Mouse (Mus musculus) midbrain, embryonic 16.5 days (tissue): ENCODE measurements around the gene Zfp980. TPM values are rescaled to one million over a fixed set of nuclear protein-coding genes. Genes with fewer than 3 reads are reported as not detected.
"Not testable (repeated sequence)": the region's sequence is repeated elsewhere in the genome, so short reads cannot be mapped to it uniquely, and the experiment has no call there.

Source experiments
- ATAC-seq: fragments of 200-750 bp; cut with Nextera tagmentation; 2 replicates; pipeline ENCODE4 v1.8.0; 2017; ENCODE audit warnings: moderate TSS enrichment
- H3K27ac ChIP-seq: fragments of 300-500 bp; sonication (generic); 2 replicates; pipeline ENCODE4 v1.5.1; 2014; ENCODE audit warnings: mild to moderate bottlenecking, low read length, mixed read lengths
- H3K27me3 ChIP-seq: fragments of 300-500 bp; sonication (generic); 2 replicates; pipeline ENCODE4 v1.6.1; 2014; ENCODE audit warnings: low read depth, low read length, mixed read lengths; ENCODE audit not compliant: control insufficient read depth, insufficient read depth
- H3K36me3 ChIP-seq: fragments of 300-500 bp; sonication (generic); 2 replicates; pipeline ENCODE4 v1.6.1; 2014; ENCODE audit warnings: mild to moderate bottlenecking, low read length, moderate library complexity, mixed read lengths; ENCODE audit not compliant: control insufficient read depth, insufficient read depth
- H3K4me1 ChIP-seq: fragments of 300-500 bp; sonication (generic); 2 replicates; pipeline ENCODE4 v1.6.1; 2014; ENCODE audit warnings: mild to moderate bottlenecking, low read length, mixed read lengths; ENCODE audit not compliant: control insufficient read depth, insufficient read depth
- H3K4me2 ChIP-seq: fragments of 300-500 bp; sonication (generic); 2 replicates; pipeline ENCODE4 v1.6.1; 2014; ENCODE audit warnings: mild to moderate bottlenecking, low read length, mixed read lengths
- H3K4me3 ChIP-seq: fragments of 300-500 bp; sonication (generic); 2 replicates; pipeline ENCODE4 v1.5.1; 2014; ENCODE audit warnings: low read depth, mild to moderate bottlenecking, low read length, moderate library complexity, mixed read lengths
- H3K9ac ChIP-seq: fragments of 300-500 bp; sonication (generic); 2 replicates; pipeline ENCODE4 v1.6.1; 2014; ENCODE audit warnings: low read depth, low read length, mixed read lengths
- H3K9me3 ChIP-seq: fragments of 300-500 bp; sonication (generic); replicated peaks from 2 replicates; pipeline ENCODE4 v1.6.1; 2014; ENCODE audit warnings: mild to moderate bottlenecking, low read length, mixed read lengths; ENCODE audit not compliant: control insufficient read depth, poor library complexity, severe bottlenecking
- WGBS: fragments of 180-500 bp; shearing (Covaris S2); extraction: QIAGEN DNeasy Blood & Tissue Kit; methylation state at CpG from one replicate; pipeline ENCODE4 v1.1.7; 2014; 5-methylcytosine and 5-hydroxymethylcytosine counted together
- polyA plus RNA-seq: library from polyadenylated mRNA; unstranded; fragments of >200 nt; fragmentation: Nextera tagmentation; extraction: Ambion mirVana; gene quantifications from 2 replicates; pipeline ENCODE4 v1.2.1, GENCODE M21; 2015

Gene Zfp980
- polyA plus RNA-seq, 1 experiment from 2014 or later = not detected

DNA sequence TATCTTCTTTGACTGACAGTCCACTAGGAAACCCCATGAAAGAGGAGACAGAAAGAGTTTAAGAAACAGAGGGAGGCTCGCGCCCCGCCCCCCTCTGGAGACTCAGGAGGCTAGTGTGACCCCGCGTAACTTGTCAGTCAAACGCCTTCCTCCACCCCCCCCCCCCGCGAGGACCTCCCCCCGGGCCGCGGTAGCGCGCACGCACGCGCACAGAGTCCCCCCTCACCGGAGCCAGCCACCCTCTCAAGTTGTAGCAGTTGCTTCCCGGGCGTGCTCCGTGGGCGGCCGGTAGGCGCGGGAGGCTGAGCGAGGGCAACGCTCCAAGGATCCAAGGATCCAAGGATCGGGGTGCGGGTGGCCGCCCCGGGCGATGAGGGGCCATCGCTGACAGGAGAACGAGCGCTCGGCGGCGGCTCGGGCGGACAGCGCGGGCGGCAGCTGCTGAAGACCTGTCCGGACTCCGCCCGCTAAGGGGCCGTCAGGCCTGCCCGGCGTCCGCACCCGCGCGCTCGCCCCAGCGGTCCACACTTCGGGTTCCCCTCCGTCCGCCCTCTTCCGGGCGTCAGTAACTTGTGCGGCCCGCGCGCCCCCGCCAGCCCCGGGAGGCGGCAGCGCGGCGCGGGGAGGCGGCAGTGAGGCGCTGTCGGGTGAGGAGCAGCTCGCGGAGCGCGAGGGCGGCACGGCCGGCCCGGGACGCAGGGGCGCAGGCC is 74.6 kb downstream of the Zfp980 start:
- peak overlapping the region; percentile 33 for H3K4me3 ChIP-seq
- peak overlapping the region; percentile 37 for H3K4me2 ChIP-seq
- not testable (repeated sequence) for H3K9ac ChIP-seq, H3K9me3 ChIP-seq, H3K27ac ChIP-seq, H3K36me3 ChIP-seq, H3K27me3 ChIP-seq, H3K4me1 ChIP-seq
- ATAC-seq = peak; percentile 82
- WGBS = 2% methylated on average over 50 of the region's 83 CpGs

DNA sequence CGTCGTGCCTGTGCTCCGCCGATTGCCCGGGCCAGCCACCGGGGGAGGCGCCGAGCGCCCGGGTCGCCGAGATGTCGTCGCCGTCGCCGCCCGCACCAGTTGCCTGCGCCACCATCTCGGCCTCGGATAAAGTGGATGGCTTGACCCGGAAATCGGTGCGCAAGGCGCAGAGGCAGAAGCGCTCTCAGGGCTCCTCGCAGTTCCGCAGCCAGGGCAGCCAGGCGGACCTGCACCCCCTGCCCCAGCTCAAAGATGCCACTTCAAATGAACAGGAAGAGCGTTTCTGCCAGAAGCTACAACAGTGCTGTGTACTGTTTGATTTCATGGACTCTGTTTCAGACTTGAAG is 75.1 kb downstream of the Zfp980 start:
- H3K4me2 ChIP-seq, H3K27me3 ChIP-seq, H3K4me1 ChIP-seq, H3K4me3 ChIP-seq, H3K9ac ChIP-seq, H3K27ac ChIP-seq, H3K9me3 ChIP-seq, H3K36me3 ChIP-seq: not testable (repeated sequence)
- no CpG with 5 or more reads among the region's 30 CpGs for WGBS
- 0 out of 2 replicates have a peak, but pooled peaks have one; percentile 14 for ATAC-seq

Other genes with a start within 250 kb of the Zfp980 start
- 0.06 TPM in 1 of 2 replicates, not detected in the other for gene Zfp990, start 159.9 kb upstream of the Zfp980 start, polyA plus RNA-seq
- gene Gm13212, start 85.5 kb upstream of the Zfp980 start, polyA plus RNA-seq = 0.10 and 0.30 TPM in 2 replicates
- gene Zfp986, start 198.1 kb downstream of the Zfp980 start, polyA plus RNA-seq = not detected in 2 replicates